Mouse (Mus musculus) thymus, adult 2 months (tissue): ENCODE data around the gene Dag1.

Source experiments
- CTCF ChIP-seq: fragments of 200-500 bp; IDR thresholded peaks from 2 replicates; pipeline ENCODE4 v1.5.1; 2012; ENCODE audit warnings: mild to moderate bottlenecking, control low read depth, low read length, moderate library complexity, borderline replicate concordance; ENCODE audit not compliant: control insufficient read depth, poor library complexity, insufficient read depth; ENCODE audit errors: extremely low read depth
- POLR2A ChIP-seq: fragments of 200-500 bp; IDR thresholded peaks from 2 replicates; pipeline ENCODE4 v1.6.1; 2012; ENCODE audit warnings: mild to moderate bottlenecking, low read length, control low read depth, moderate library complexity; ENCODE audit not compliant: control insufficient read depth, poor library complexity, insufficient read depth; ENCODE audit errors: extremely low read depth

DNA sequence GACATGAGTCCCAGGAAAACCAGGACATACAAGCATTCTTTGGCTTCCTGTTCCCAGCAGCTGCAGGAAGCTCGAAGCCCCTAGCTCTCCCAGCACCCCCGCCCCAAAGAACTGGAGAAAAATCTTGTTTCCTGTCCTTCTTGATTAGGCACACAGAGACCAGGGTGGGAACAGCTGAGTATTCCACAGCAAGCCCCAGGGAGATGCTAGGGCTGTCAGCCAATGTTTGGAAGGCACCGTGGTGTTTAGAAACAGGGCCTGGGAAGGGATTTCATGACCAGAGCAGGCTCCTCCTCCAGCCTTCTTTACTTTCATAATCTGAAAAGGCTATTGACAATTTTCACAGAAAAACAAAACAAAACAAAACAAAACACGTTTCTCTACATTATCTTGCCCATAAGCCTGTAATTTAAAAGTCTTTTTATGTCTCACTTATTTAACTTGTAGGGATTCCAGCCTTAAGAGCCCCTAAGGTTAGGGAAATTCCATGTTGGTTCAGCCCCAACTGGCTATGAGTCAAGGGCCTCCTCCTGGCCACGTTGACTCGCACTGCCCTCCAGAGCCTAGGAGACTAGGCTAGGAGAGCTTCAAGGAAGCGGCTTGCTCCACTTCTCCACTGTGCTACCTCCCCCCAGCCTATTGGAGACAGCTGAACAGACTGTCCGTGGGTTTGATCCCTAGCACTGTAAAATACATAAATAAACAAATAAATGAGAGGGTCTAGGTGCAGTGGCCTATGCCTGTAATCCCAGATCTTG lies 16.5 kb upstream of the Dag1 start:
- TF ChIP-seq POLR2A (no peak), CTCF (no peak)
